Mouse (Mus musculus): ENCODE results near the gene Slc43a2. TPM values are rescaled to one million over a fixed set of nuclear protein-coding genes. Genes with fewer than 3 reads are reported as not detected.
"Not testable (repeated sequence)": the region's sequence is repeated elsewhere in the genome, so short reads cannot be mapped to it uniquely, and the experiment has no call there.

The Slc43a2 gene
- polyA plus RNA-seq, 1 experiment from 2014 or later, result 4.2 TPM

- 67% methylated on average over 3 of the region's 3 CpGs for WGBS (ENCODE audit: insufficient replicate concordance)
- ATAC-seq (ENCODE audit: insufficient read depth), result no peak
Measured at GRCm38 (mm10) chr11:75596726-75597255, 65.3 kb downstream of the Slc43a2 start.

GRCm38 (mm10) chr11:75598004-75598403 is 66.5 kb downstream of the Slc43a2 start:
- no peak overlapping the region for H3K9ac ChIP-seq
- no peaks in the 10 kb centered on the region for H3K27me3 ChIP-seq
- H3K4me2 ChIP-seq, result no peak overlapping the region
- WGBS (ENCODE audit: insufficient replicate concordance), result 78% methylated on average over 6 of the region's 6 CpGs
- no peak overlapping the region for H3K27ac ChIP-seq (replicated peaks)
- peaks cover 26% of the 10 kb centered on the region for H3K4me1 ChIP-seq (replicated peaks)
- peaks cover 67% of the 10 kb centered on the region for H3K36me3 ChIP-seq (replicated peaks)
- H3K9me3 ChIP-seq (replicated peaks), result no peaks in the 10 kb centered on the region
- no peak for ATAC-seq (ENCODE audit: insufficient read depth)
- no peak overlapping the region for H3K4me3 ChIP-seq (replicated peaks)

More at GRCm38 (mm10) chr11:75596726-75597255, 65.3 kb downstream of the Slc43a2 start:
- Histone ChIP-seq H3K4me1 (replicated peaks) (peaks cover 30% of the 10 kb centered on the region), H3K9me3 (replicated peaks) (no peaks in the 10 kb centered on the region), H3K27me3 (no peaks in the 10 kb centered on the region), H3K4me3 (replicated peaks) (no peak overlapping the region), H3K9ac (no peak overlapping the region), H3K36me3 (replicated peaks) (peaks cover 63% of the 10 kb centered on the region), H3K4me2 (no peak overlapping the region), H3K27ac (replicated peaks) (peak overlapping the region; percentile 29; the same call in 1 of the 2 replicates)

GRCm38 (mm10) chr11:75599802-75600201 is 68.3 kb downstream of the Slc43a2 start:
- ATAC-seq (ENCODE audit: insufficient read depth); H3K9ac ChIP-seq; H3K27ac ChIP-seq (replicated peaks); H3K4me2 ChIP-seq; H3K9me3 ChIP-seq (replicated peaks); H3K4me3 ChIP-seq (replicated peaks); H3K27me3 ChIP-seq: not testable (repeated sequence)
- H3K4me1 ChIP-seq (replicated peaks), result peaks cover 20% of the 10 kb centered on the region
- H3K36me3 ChIP-seq (replicated peaks), result peaks cover 68% of the 10 kb centered on the region
- 88% methylated on average over 17 of the region's 17 CpGs for WGBS (ENCODE audit: insufficient replicate concordance)

DNA sequence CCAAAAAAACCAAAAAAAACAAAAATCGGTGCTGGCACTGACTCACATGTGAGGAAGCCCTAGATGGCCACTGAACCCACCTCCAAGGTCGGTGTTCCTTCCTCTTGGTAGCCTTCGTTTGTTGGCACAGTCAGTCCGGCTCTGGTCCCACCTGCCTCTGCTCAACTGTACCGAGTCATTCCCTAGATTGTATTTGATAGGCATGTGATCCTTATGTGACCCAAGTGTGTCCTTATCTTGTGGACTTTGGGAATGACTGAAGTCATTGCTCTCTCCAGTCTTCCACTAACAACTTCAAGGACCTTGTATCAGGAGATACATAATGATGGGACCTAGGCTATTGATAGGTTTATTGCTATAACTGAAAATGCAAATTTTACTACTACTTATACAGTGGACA is 73.3 kb downstream of the Slc43a2 start:
- no peak for ATAC-seq (ENCODE audit: insufficient read depth)
- no peak overlapping the region for H3K9ac ChIP-seq
- peaks cover 80% of the 10 kb centered on the region for H3K36me3 ChIP-seq (replicated peaks)
- H3K4me2 ChIP-seq, result no peak overlapping the region
- H3K27ac ChIP-seq (replicated peaks), result no peak overlapping the region
- H3K9me3 ChIP-seq (replicated peaks), result no peaks in the 10 kb centered on the region
- no peaks in the 10 kb centered on the region for H3K27me3 ChIP-seq
- H3K4me3 ChIP-seq (replicated peaks), result no peak overlapping the region
- H3K4me1 ChIP-seq (replicated peaks), result no peaks in the 10 kb centered on the region; the same call in 1 of the 2 replicates
- WGBS (ENCODE audit: insufficient replicate concordance), result 64% methylated on average over 5 of the region's 5 CpGs

DNA sequence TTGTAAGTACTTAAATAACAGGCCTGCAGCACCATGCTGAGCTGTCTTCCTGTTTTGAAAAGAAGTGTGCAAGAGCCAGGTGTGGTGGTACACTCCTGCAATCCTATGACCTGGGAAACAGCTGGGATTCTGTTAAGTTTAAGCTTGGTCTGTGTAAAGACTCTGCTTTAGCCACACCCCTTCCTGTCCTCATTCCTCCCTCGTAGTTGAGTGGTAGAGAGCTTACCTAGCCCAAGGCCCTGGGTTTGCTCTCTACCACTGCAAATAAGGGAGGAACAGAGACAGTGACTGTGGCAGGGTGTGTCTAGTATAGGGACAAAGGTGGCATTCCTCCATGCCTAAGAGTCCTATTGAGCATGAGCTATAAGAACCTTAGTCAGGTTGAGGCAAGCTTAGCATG is 73.8 kb downstream of the Slc43a2 start:
- H3K27ac ChIP-seq (replicated peaks), result no peak overlapping the region
- H3K9me3 ChIP-seq (replicated peaks), result no peaks in the 10 kb centered on the region
- WGBS (ENCODE audit: insufficient replicate concordance), result 14% methylated on average over 1 of the region's 1 CpGs
- ATAC-seq (ENCODE audit: insufficient read depth), result no peak
- H3K4me1 ChIP-seq (replicated peaks), result no peaks in the 10 kb centered on the region; the same call in 1 of the 2 replicates
- H3K9ac ChIP-seq, result no peak overlapping the region
- peaks cover 80% of the 10 kb centered on the region for H3K36me3 ChIP-seq (replicated peaks)
- H3K27me3 ChIP-seq, result no peaks in the 10 kb centered on the region
- H3K4me2 ChIP-seq, result no peak overlapping the region
- H3K4me3 ChIP-seq (replicated peaks), result no peak overlapping the region

DNA sequence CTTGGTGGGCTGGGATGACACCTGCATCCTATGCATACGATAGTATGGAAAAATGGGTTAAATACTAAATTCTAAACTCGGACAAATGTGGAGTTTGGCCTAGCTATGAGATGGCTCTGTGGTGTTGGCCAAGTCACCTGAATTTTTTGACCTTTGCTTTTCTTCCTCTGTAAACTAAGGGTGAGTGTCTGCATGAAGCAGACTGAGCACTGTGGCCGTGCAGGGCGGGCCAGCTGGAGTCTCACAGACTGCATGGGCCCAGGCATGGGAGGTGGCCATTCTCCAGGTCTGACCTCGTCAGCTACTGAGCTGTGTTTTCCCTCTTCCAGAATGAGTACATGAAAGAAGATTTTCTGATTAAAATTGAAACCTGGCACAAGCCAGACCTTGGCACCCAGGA is 77.3 kb downstream of the Slc43a2 start:
- Histone ChIP-seq H3K9ac (no peak overlapping the region), H3K9me3 (replicated peaks) (no peaks in the 10 kb centered on the region), H3K4me2 (no peak overlapping the region), H3K4me1 (replicated peaks) (no peaks in the 10 kb centered on the region; the same call in 1 of the 2 replicates), H3K36me3 (replicated peaks) (peaks cover 75% of the 10 kb centered on the region), H3K4me3 (replicated peaks) (no peak overlapping the region), H3K27ac (replicated peaks) (no peak overlapping the region), H3K27me3 (no peaks in the 10 kb centered on the region)
- WGBS (ENCODE audit: insufficient replicate concordance), result 76% methylated on average over 5 of the region's 5 CpGs
- no peak for ATAC-seq (ENCODE audit: insufficient read depth)

GRCm38 (mm10) chr11:75610021-75610420 is 78.5 kb downstream of the Slc43a2 start:
- 67% methylated on average over 2 of the region's 2 CpGs for WGBS (ENCODE audit: insufficient replicate concordance)

GRCm38 (mm10) chr11:75614769-75615168 is 83.3 kb downstream of the Slc43a2 start:
- WGBS (ENCODE audit: insufficient replicate concordance), result 85% methylated on average over 1 of the region's 1 CpGs
- H3K9ac ChIP-seq, result no peak overlapping the region
- H3K27me3 ChIP-seq, result no peaks in the 10 kb centered on the region
- no peaks in the 10 kb centered on the region for H3K4me1 ChIP-seq (replicated peaks)
- no peak for ATAC-seq (ENCODE audit: insufficient read depth)
- H3K27ac ChIP-seq (replicated peaks), result no peak overlapping the region
- H3K9me3 ChIP-seq (replicated peaks), result no peaks in the 10 kb centered on the region
- no peak overlapping the region for H3K4me3 ChIP-seq (replicated peaks)
- no peak overlapping the region for H3K4me2 ChIP-seq
- H3K36me3 ChIP-seq (replicated peaks), result peaks cover 72% of the 10 kb centered on the region

More at GRCm38 (mm10) chr11:75610021-75610420, 78.5 kb downstream of the Slc43a2 start:
- H3K9me3 ChIP-seq (replicated peaks), result no peaks in the 10 kb centered on the region
- H3K9ac ChIP-seq, result no peak overlapping the region
- no peak overlapping the region for H3K4me2 ChIP-seq
- no peak overlapping the region for H3K27ac ChIP-seq (replicated peaks)
- H3K4me3 ChIP-seq (replicated peaks), result no peak overlapping the region
- H3K27me3 ChIP-seq, result no peaks in the 10 kb centered on the region
- no peaks in the 10 kb centered on the region; the same call in 1 of the 2 replicates for H3K4me1 ChIP-seq (replicated peaks)
- no peak for ATAC-seq (ENCODE audit: insufficient read depth)
- peaks cover 76% of the 10 kb centered on the region for H3K36me3 ChIP-seq (replicated peaks)

- WGBS (ENCODE audit: insufficient replicate concordance), result 62% methylated on average over 2 of the region's 2 CpGs
- H3K9ac ChIP-seq, result no peak overlapping the region
- H3K4me2 ChIP-seq, result no peak overlapping the region
- ATAC-seq (ENCODE audit: insufficient read depth), result no peak
- H3K27ac ChIP-seq (replicated peaks), result no peak overlapping the region
- H3K9me3 ChIP-seq (replicated peaks), result no peaks in the 10 kb centered on the region
- no peak overlapping the region for H3K4me3 ChIP-seq (replicated peaks)
- no peaks in the 10 kb centered on the region for H3K27me3 ChIP-seq
- H3K36me3 ChIP-seq (replicated peaks), result peaks cover 72% of the 10 kb centered on the region
- no peaks in the 10 kb centered on the region for H3K4me1 ChIP-seq (replicated peaks)
Measured at GRCm38 (mm10) chr11:75615556-75615955, 84.1 kb downstream of the Slc43a2 start.

DNA sequence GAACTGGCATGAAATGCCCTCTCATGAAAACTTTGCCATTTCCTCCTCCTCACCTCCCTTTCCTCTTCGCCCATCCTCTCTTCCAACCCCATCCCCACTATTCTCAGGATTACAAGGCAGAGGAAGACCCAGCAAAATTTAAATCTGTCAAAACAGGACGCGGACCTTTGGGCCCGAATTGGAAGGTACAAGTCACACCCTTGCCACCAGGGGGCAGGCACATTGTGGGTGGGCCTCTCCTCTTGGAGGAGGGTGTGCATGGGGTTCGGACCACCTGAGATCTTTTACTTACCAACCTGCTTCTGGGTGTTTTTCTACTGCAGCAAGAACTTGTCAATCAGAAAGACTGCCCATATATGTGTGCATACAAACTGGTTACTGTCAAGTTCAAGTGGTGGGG is 87.6 kb downstream of the Slc43a2 start:
- Histone ChIP-seq H3K4me3 (replicated peaks) (no peak overlapping the region), H3K27me3 (no peaks in the 10 kb centered on the region), H3K9me3 (replicated peaks) (no peaks in the 10 kb centered on the region), H3K4me1 (replicated peaks) (peaks cover 4% of the 10 kb centered on the region; the same call in 1 of the 2 replicates), H3K4me2 (no peak overlapping the region), H3K9ac (no peak overlapping the region), H3K36me3 (replicated peaks) (peaks cover 67% of the 10 kb centered on the region), H3K27ac (replicated peaks) (no peak overlapping the region)
- no peak for ATAC-seq (ENCODE audit: insufficient read depth)
- 73% methylated on average over 5 of the region's 5 CpGs for WGBS (ENCODE audit: insufficient replicate concordance)

DNA sequence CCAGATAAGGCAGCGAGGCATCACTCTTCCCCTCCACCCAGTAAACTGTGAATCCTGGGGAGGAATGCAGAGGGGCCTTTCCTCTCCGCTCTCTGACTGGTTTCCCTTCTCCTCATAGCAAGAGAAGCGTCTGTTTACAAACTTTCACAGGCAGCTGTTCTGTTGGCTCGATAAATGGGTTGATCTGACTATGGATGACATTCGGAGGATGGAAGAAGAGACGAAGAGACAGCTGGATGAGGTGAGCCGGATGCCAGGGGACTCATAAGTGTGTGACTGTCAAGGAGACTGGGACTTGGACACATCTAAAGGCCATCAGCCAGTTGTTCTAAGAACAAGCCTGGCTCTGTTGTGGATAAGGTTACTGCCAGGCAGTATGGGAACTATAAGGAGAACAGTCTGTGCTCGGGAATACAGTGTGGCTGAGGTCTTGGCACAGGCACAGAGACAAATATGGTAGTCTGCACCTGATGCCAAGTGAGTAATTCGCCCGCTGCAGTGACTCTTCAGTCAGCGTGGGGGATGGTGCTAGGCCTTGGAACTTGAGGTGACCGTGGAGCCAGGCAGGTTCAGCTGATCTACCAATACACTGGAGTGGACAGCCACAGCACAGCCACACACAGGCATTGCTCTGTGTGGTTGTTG is 88.8 kb downstream of the Slc43a2 start:
- no peaks in the 10 kb centered on the region for H3K9me3 ChIP-seq (replicated peaks)
- peaks cover 4% of the 10 kb centered on the region; the same call in 1 of the 2 replicates for H3K4me1 ChIP-seq (replicated peaks)
- H3K36me3 ChIP-seq (replicated peaks), result peaks cover 58% of the 10 kb centered on the region
- no peak for ATAC-seq (ENCODE audit: insufficient read depth)
- H3K4me3 ChIP-seq (replicated peaks), result no peak overlapping the region
- H3K27me3 ChIP-seq, result no peaks in the 10 kb centered on the region
- no peak overlapping the region for H3K9ac ChIP-seq
- H3K27ac ChIP-seq (replicated peaks), result no peak overlapping the region
- 80% methylated on average over 12 of the region's 12 CpGs for WGBS (ENCODE audit: insufficient replicate concordance)
- no peak overlapping the region for H3K4me2 ChIP-seq

Data from liver, embryonic 15.5 days (tissue).